ENCODE assay signal across 8 mouse cellular contexts in genomic region chr14:32512912-32513311, GRCm38 (mm10). TPM values are rescaled to one million over a fixed set of nuclear protein-coding genes. Genes with fewer than 3 reads are reported as not detected.
A peak's percentile ranks its signal among the peaks of the same experiment; 100 is the strongest.
DNase-seq lines count a peak whose midpoint lies in the region; ATAC-seq lines count a peak whose summit lies in the region.

No protein-coding gene starts in this region.

- H3K27me3 ChIP-seq in heart, embryonic 12.5 days (replicated peaks), result 0 out of 2 replicates have a peak, but pooled peaks cover 4% of the 10 kb centered on the region
- H3K27me3 ChIP-seq in forebrain, embryonic 15.5 days, result no peaks in the 10 kb centered on the region
- H3K27me3 ChIP-seq in liver, embryonic 15.5 days, result no peaks in the 10 kb centered on the region

- no peak for ATAC-seq in heart, embryonic 12.5 days (ENCODE audit: insufficient number of reproducible peaks, low FRiP score)
- peak; percentile 39 for ATAC-seq in forebrain, embryonic 15.5 days (replicated peaks)
- no peak for ATAC-seq in liver, embryonic 15.5 days (ENCODE audit: insufficient read depth)

- peaks cover 9% of the 10 kb centered on the region for H3K4me1 ChIP-seq in heart, embryonic 12.5 days (replicated peaks)
- H3K4me1 ChIP-seq in forebrain, embryonic 15.5 days, result peaks cover 16% of the 10 kb centered on the region
- peaks cover 31% of the 10 kb centered on the region for H3K4me1 ChIP-seq in liver, embryonic 15.5 days (replicated peaks)

- H3K4me3 ChIP-seq in heart, embryonic 12.5 days, result peak overlapping the region; percentile 79
- H3K4me3 ChIP-seq in forebrain, embryonic 15.5 days, result peak overlapping the region; percentile 76
- H3K4me3 ChIP-seq in liver, embryonic 15.5 days (replicated peaks), result peak overlapping the region; percentile 85

- WGBS in heart, embryonic 12.5 days, result 41% methylated on average over 9 of the region's 9 CpGs
- WGBS in forebrain, embryonic 15.5 days, result 49% methylated on average over 9 of the region's 9 CpGs
- WGBS in liver, embryonic 15.5 days (ENCODE audit: insufficient replicate concordance), result 37% methylated on average over 9 of the region's 9 CpGs

- H3K36me3 ChIP-seq in heart, embryonic 12.5 days, result peaks cover 12% of the 10 kb centered on the region
- peaks cover 11% of the 10 kb centered on the region for H3K36me3 ChIP-seq in forebrain, embryonic 15.5 days
- H3K36me3 ChIP-seq in liver, embryonic 15.5 days (replicated peaks), result peaks cover 12% of the 10 kb centered on the region

- H3K9ac ChIP-seq in heart, embryonic 12.5 days, result no peak overlapping the region
- H3K9ac ChIP-seq in forebrain, embryonic 15.5 days (replicated peaks), result peak overlapping the region; percentile 82
- peak overlapping the region; percentile 74; the same call in 1 of the 2 replicates for H3K9ac ChIP-seq in liver, embryonic 15.5 days

- no peak for DNase-seq in heart, adult 18-20 months
- DNase-seq in ES-CJ7 (ENCODE audit: low read depth, low spot score), result peak; percentile 28
- no peak for DNase-seq in urinary bladder, postnatal 10 days (ENCODE audit: low spot score)
- DNase-seq in adrenal gland, postnatal 14 days, result no peak
- no peak for DNase-seq in spleen, postnatal 36 days (ENCODE audit: low spot score in 2 of 2)

- H3K4me2 ChIP-seq in heart, embryonic 12.5 days, result peak overlapping the region; percentile 90
- H3K4me2 ChIP-seq in forebrain, embryonic 15.5 days (replicated peaks), result peak overlapping the region; percentile 73
- H3K4me2 ChIP-seq in liver, embryonic 15.5 days, result peak overlapping the region; percentile 84

- H3K9me3 ChIP-seq in heart, embryonic 12.5 days (replicated peaks), result no peaks in the 10 kb centered on the region
- H3K9me3 ChIP-seq in forebrain, embryonic 15.5 days, result no peaks in the 10 kb centered on the region
- no peaks in the 10 kb centered on the region for H3K9me3 ChIP-seq in liver, embryonic 15.5 days (replicated peaks)

- H3K27ac ChIP-seq in heart, embryonic 12.5 days (ENCODE audit: poor library complexity, severe bottlenecking), result no peak overlapping the region
- H3K27ac ChIP-seq in forebrain, embryonic 15.5 days (replicated peaks), result peak overlapping the region; percentile 89; the same call in 1 of the 2 replicates
- H3K27ac ChIP-seq in liver, embryonic 15.5 days (replicated peaks), result peak overlapping the region; percentile 24; the same call in 1 of the 2 replicates

RNA-seq across cellular contexts. Expression of gene Ercc6, which starts 0.4 kb away (rescaled TPM):
- polyA plus RNA-seq in heart, embryonic 12.5 days (2016; fragmentation: Nextera tagmentation; extraction: Ambion mirVana), result 15.1 and 19.6 TPM in 2 replicates
- total RNA-seq in heart, adult 18-20 months (2021), result 1 to 10 TPM; 3.2 to 3.3 TPM
- 28.1 and 28.5 TPM in 2 replicates for polyA plus RNA-seq in forebrain, embryonic 15.5 days (2015; fragmentation: Nextera tagmentation; extraction: Ambion mirVana)
- polyA plus RNA-seq in liver, embryonic 15.5 days (2015; fragmentation: Nextera tagmentation; extraction: Ambion mirVana), result 5.6 and 6.0 TPM in 2 replicates
- total RNA-seq in adrenal gland, postnatal 14 days (2021), result 12.0 and 13.4 TPM in 2 replicates

RNA-seq across cellular contexts. Expression of gene Chat, which starts 47.1 kb away (rescaled TPM):
- not detected in 2 replicates for polyA plus RNA-seq in heart, embryonic 12.5 days (2016; fragmentation: Nextera tagmentation; extraction: Ambion mirVana)
- total RNA-seq in heart, adult 18-20 months (2021), result not detected
- 0.15 and 0.34 TPM in 2 replicates for polyA plus RNA-seq in forebrain, embryonic 15.5 days (2015; fragmentation: Nextera tagmentation; extraction: Ambion mirVana)
- not detected in 2 replicates for polyA plus RNA-seq in liver, embryonic 15.5 days (2015; fragmentation: Nextera tagmentation; extraction: Ambion mirVana)
- not detected in 2 replicates for total RNA-seq in adrenal gland, postnatal 14 days (2021)

RNA-seq across cellular contexts. Expression of gene Slc18a3, which starts 48.3 kb away (rescaled TPM):
- polyA plus RNA-seq in heart, embryonic 12.5 days (2016; fragmentation: Nextera tagmentation; extraction: Ambion mirVana), result 0.15 TPM in 2 replicates
- total RNA-seq in heart, adult 18-20 months (2021), result not detected
- polyA plus RNA-seq in forebrain, embryonic 15.5 days (2015; fragmentation: Nextera tagmentation; extraction: Ambion mirVana), result 1.3 and 1.6 TPM in 2 replicates
- not detected in 2 replicates for polyA plus RNA-seq in liver, embryonic 15.5 days (2015; fragmentation: Nextera tagmentation; extraction: Ambion mirVana)
- not detected in 2 replicates for total RNA-seq in adrenal gland, postnatal 14 days (2021)
